Mouse (Mus musculus) ES-Bruce4 (cell line): ENCODE measurements around the gene Relt. TPM values are rescaled to one million over a fixed set of nuclear protein-coding genes. Genes with fewer than 3 reads are reported as not detected.

Source experiments
- H3K27ac ChIP-seq: 2 replicates; pipeline ENCODE4 v1.5.1; 2012; ENCODE audit warnings: low read length, inconsistent platforms; ENCODE audit not compliant: insufficient read depth
- H3K27me3 ChIP-seq: 2 replicates; pipeline ENCODE4 v1.6.1; 2012; ENCODE audit warnings: mild to moderate bottlenecking, low read length, inconsistent platforms; ENCODE audit not compliant: control insufficient read depth, poor library complexity, insufficient read depth, severe bottlenecking
- H3K36me3 ChIP-seq: 2 replicates; pipeline ENCODE4 v1.6.1; 2012; ENCODE audit warnings: inconsistent platforms, mild to moderate bottlenecking, low read length, moderate library complexity; ENCODE audit not compliant: control insufficient read depth, poor library complexity, insufficient read depth, severe bottlenecking
- H3K4me1 ChIP-seq: one replicate; pipeline ENCODE4 v1.8.1; 2011; ENCODE audit warnings: low read length; ENCODE audit not compliant: control insufficient read depth, insufficient read depth
- H3K4me3 ChIP-seq: 2 replicates; pipeline ENCODE4 v1.5.1; 2011; ENCODE audit warnings: low read depth, mild to moderate bottlenecking, low read length
- H3K9ac ChIP-seq: 2 replicates; pipeline ENCODE4 v1.6.1; 2012; ENCODE audit warnings: low read depth, mild to moderate bottlenecking, inconsistent platforms; ENCODE audit not compliant: poor library complexity, severe bottlenecking
- H3K9me3 ChIP-seq: replicated peaks from 2 replicates; pipeline ENCODE4 v1.6.1; 2012; ENCODE audit warnings: mild to moderate bottlenecking, low read length, inconsistent platforms; ENCODE audit not compliant: control insufficient read depth, poor library complexity, insufficient read depth, severe bottlenecking
- CTCF ChIP-seq: IDR thresholded peaks from one replicate; pipeline ENCODE4 v1.8.1; 2011; ENCODE audit warnings: low read depth, low read length
- EP300 ChIP-seq: IDR thresholded peaks from 2 replicates; pipeline ENCODE4 v1.6.1; 2011; ENCODE audit warnings: low read depth, low read length; ENCODE audit not compliant: insufficient read depth
- POLR2A ChIP-seq: IDR thresholded peaks from one replicate; pipeline ENCODE4 v1.8.1; 2011; ENCODE audit warnings: low read length; ENCODE audit not compliant: insufficient read depth
- polyA plus RNA-seq: library from polyadenylated mRNA; stranded (reverse); fragments of >200 nt; gene quantifications from 2 replicates; pipeline ENCODE4 v1.2.4, GENCODE M21; 2011; ENCODE audit warnings: low read depth; ENCODE audit not compliant: missing spikeins, insufficient read depth, insufficient read length

Gene Relt
- polyA plus RNA-seq, 1 experiment, result 14.1 TPM

DNA sequence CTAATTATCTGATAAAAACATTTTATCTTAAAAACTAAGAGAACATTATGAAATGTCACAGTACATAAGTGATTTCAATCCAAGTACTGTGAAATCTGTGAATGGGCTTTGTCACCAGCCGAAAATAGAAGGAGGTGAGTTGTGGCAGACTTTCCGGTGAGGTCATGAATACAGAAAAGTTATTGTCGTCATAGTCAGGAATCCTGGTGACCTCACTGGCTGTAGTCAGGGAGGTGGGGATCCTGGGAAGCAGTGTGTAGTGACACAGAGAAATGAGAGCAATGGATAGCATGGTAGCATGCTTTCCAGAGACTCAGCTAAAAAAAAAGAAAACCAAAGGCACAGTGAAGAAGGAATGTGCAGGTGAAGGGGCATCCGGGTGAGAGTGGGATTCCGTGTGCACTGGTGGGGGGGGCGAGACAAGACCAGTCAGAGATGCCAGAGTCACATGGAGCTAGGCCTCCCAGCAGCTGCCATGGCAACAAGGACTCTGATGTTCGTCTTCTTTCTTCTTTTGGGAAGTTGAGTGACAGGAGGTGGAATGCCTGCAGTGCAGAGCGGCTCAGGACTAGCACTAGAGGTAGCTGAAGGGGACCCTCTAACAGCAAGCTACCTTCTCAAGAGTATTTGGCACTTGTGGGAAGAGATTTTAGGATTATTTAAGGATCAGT lies 47.2 kb downstream of the Relt start:
- Histone ChIP-seq H3K36me3 (no peaks in the 10 kb centered on the region), H3K27ac (no peak overlapping the region), H3K9ac (no peak overlapping the region), H3K4me3 (no peak overlapping the region), H3K27me3 (no peaks in the 10 kb centered on the region), H3K4me1 (peaks cover 2% of the 10 kb centered on the region), H3K9me3 (no peaks in the 10 kb centered on the region)
- TF ChIP-seq CTCF (no peak), POLR2A (no peak), EP300 (no peak)

DNA sequence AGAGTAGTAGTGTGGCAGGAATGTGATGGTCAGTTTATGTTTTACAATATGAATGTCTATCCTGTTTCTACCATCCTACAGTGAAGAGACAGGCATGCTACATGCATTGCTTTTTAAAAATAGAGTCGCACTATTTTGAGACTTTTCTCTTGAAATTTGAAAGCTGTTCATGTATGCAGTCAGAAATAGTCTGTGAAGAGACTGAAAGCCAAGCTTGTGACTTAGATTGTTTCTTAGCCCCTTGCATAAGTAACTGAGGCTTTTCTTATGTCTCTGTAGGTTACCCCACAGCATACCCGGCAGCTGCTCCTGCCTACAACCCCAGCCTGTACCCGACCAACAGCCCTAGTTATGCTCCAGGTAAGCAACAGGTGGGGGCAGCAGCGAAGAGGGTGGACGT lies 50.6 kb downstream of the Relt start:
- Histone ChIP-seq H3K27me3 (no peaks in the 10 kb centered on the region), H3K4me3 (no peak overlapping the region), H3K27ac (no peak overlapping the region), H3K36me3 (no peaks in the 10 kb centered on the region), H3K9me3 (no peaks in the 10 kb centered on the region), H3K4me1 (peaks cover 2% of the 10 kb centered on the region), H3K9ac (no peak overlapping the region)
- no peak for TF ChIP-seq EP300
- TF ChIP-seq CTCF, result no peak
- no peak for TF ChIP-seq POLR2A

DNA sequence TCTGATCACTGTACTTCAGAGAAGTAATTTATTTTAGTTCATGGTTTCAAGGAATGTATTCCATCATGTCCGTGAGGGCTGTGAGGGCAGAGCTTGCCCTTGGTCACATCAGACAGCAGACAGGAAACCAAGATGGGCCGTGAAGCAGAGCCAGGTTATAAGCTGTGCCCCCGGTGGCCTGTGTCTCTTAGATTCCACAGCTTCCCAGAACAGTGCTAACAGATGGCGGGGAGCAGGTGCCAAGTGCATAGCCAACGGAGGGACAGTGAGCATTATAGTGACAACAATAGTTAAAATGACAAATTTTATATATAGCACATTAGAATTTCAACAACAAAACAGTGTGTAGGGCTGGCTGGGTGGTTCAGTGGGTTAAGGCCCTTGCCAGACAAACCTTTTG lies 51.3 kb downstream of the Relt start:
- TF ChIP-seq CTCF, result no peak
- TF ChIP-seq EP300, result no peak
- TF ChIP-seq POLR2A, result no peak
- no peaks in the 10 kb centered on the region for H3K9me3 ChIP-seq
- no peak overlapping the region for H3K9ac ChIP-seq
- H3K36me3 ChIP-seq, result no peaks in the 10 kb centered on the region
- H3K4me3 ChIP-seq, result no peak overlapping the region
- no peak overlapping the region for H3K27ac ChIP-seq
- peaks cover 2% of the 10 kb centered on the region for H3K4me1 ChIP-seq
- H3K27me3 ChIP-seq, result no peaks in the 10 kb centered on the region

DNA sequence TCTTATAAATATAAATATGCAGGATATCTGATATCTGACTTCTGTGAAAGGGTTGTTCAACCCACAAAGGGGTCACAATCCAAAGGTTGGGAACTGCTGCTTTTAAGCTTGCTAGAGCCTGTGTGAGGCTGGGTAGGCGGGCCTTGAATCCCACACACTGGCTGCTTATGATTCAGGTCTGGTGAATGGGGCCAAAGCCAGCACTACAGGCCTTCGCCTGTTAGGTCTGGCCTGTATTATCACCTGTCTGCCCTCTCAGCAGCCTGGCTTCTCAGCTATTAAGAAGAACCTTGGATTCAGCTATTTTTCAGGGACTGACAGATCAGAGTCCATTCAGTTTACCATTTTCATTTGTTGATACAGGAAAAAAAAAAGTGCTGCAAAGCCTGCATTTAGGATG lies 57.9 kb downstream of the Relt start:
- Histone ChIP-seq H3K4me1 (no peaks in the 10 kb centered on the region), H3K27ac (no peak overlapping the region), H3K36me3 (no peaks in the 10 kb centered on the region), H3K4me3 (no peak overlapping the region), H3K9ac (no peak overlapping the region), H3K27me3 (no peaks in the 10 kb centered on the region), H3K9me3 (no peaks in the 10 kb centered on the region)
- TF ChIP-seq CTCF (no peak), POLR2A (no peak), EP300 (no peak)

DNA sequence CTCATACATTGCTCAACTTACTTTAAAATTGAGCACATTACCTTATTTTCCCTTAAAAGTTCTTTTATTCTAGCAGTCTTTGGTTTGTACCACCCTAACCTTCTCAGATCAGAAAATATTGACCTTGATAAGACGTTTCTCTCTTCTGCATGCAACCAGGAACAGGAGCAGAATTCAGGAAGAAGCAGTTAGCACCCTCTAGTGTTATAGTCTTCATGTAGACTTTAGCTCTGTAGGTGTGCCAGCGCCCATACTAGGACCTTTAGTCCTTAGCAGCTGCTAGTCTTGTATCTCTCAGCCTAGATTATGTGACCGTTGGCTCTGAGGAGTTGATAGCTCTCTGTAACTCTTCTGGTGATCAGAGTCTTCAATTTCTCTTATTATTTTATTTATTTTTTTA lies 64.4 kb downstream of the Relt start:
- H3K4me3 ChIP-seq, result no peak overlapping the region
- no peak overlapping the region for H3K9ac ChIP-seq
- H3K27ac ChIP-seq, result no peak overlapping the region
- TF ChIP-seq CTCF, result no peak
- TF ChIP-seq EP300, result no peak
- TF ChIP-seq POLR2A, result no peak
- no peaks in the 10 kb centered on the region for H3K36me3 ChIP-seq
- no peaks in the 10 kb centered on the region for H3K27me3 ChIP-seq
- no peaks in the 10 kb centered on the region for H3K9me3 ChIP-seq
- H3K4me1 ChIP-seq, result no peaks in the 10 kb centered on the region

Other genes with a start within 250 kb of the Relt start
- 3.9 and 4.0 TPM in 2 replicates for gene Plekhb1, start 201.0 kb downstream of the Relt start, polyA plus RNA-seq
- 27.4 and 35.5 TPM in 2 replicates for gene Fam168a, start 156.8 kb downstream of the Relt start, polyA plus RNA-seq
- gene Arhgef17, start 68.7 kb upstream of the Relt start, polyA plus RNA-seq, result 21.0 and 25.5 TPM in 2 replicates
- 0.46 TPM in 1 of 2 replicates, not detected in the other for gene P2ry6, start 111.2 kb upstream of the Relt start, polyA plus RNA-seq
- 0.96 and 1.4 TPM in 2 replicates for gene P2ry2, start 149.4 kb upstream of the Relt start, polyA plus RNA-seq
- 24.3 and 24.9 TPM in 2 replicates for gene Fchsd2, start 229.4 kb upstream of the Relt start, polyA plus RNA-seq